33 mouse cellular contexts compared by ENCODE assay signal in the genomic region with DNA sequence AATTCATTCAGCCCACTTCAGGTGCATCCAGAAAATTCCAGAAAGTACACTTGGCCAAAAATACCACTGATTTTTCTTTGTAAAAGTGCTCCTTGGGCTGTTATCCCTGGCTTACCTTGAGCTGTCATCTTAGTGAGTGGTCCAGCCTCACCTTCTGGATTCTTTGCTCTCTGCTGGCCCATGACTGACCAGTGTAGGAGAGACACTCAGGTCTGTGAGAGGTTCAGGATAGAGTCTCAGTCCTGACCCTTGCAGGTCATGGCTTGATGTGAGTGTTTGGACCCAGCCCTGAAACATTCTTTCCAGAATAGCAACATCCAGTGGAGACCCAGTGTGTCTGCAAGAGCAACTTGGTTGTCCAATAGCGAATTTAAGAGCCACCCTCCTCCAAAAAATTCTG.
"Had no signal": no experiment of that assay in that cellular context is flagged by ENCODE, and none has a peak within 500 bp of the region (broad histone marks: within the 10 kb centered on the region; RNA-seq: fewer than 3 reads in every experiment).

No protein-coding gene starts in this region.

- H3K9ac ChIP-seq: heart, embryonic 13.5 days; heart, embryonic 15.5 days; hindbrain, embryonic 12.5 days; hindbrain, embryonic 13.5 days; hindbrain, embryonic 14.5 days; hindbrain, embryonic 15.5 days; intestine, embryonic 15.5 days; kidney, embryonic 15.5 days had no signal

- H3K27ac ChIP-seq: heart, embryonic 13.5 days; heart, embryonic 15.5 days; hindbrain, embryonic 10.5 days; hindbrain, embryonic 12.5 days; hindbrain, embryonic 13.5 days; hindbrain, embryonic 14.5 days; hindbrain, embryonic 15.5 days; hindbrain, postnatal 0 days; intestine, embryonic 15.5 days; kidney, embryonic 15.5 days; kidney, postnatal 0 days; layer of hippocampus, adult 2 months; left cerebral cortex, adult 2 months had no signal

- H3K4me2 ChIP-seq: heart, embryonic 11.5 days; heart, embryonic 13.5 days; heart, embryonic 15.5 days; hindbrain, embryonic 12.5 days; hindbrain, embryonic 13.5 days; hindbrain, embryonic 14.5 days; hindbrain, embryonic 15.5 days; intestine, embryonic 15.5 days; kidney, embryonic 15.5 days had no signal

- H3K9me3 ChIP-seq: heart, embryonic 13.5 days; heart, embryonic 15.5 days; hindbrain, embryonic 10.5 days; hindbrain, embryonic 12.5 days; hindbrain, embryonic 13.5 days; hindbrain, embryonic 15.5 days; intestine, embryonic 15.5 days; kidney, embryonic 15.5 days had no signal

- ATAC-seq: hindbrain, embryonic 16.5 days; hindbrain, postnatal 0 days; inflammation-experienced regulatory T-cells, adult 6 months; intestine, embryonic 15.5 days; intestine, embryonic 16.5 days; intestine, postnatal 0 days had no signal

- H3K4me3 ChIP-seq: heart, embryonic 13.5 days; heart, embryonic 15.5 days; hindbrain, embryonic 10.5 days; hindbrain, embryonic 12.5 days; hindbrain, embryonic 13.5 days; hindbrain, embryonic 15.5 days; intestine, embryonic 15.5 days; kidney, embryonic 15.5 days; layer of hippocampus, adult 2 months; left cerebral cortex, adult 2 months had no signal

- H3K36me3 ChIP-seq: heart, embryonic 13.5 days; heart, embryonic 15.5 days; hindbrain, embryonic 10.5 days; hindbrain, embryonic 12.5 days; hindbrain, embryonic 13.5 days; hindbrain, embryonic 15.5 days; intestine, embryonic 15.5 days; kidney, embryonic 15.5 days had no signal

- H3K4me1 ChIP-seq: heart, embryonic 13.5 days; heart, embryonic 15.5 days; intestine, embryonic 15.5 days; kidney, embryonic 15.5 days had no signal

- DNase-seq: heart, postnatal 10 days; heart, postnatal 36 days; heart, postnatal 4 days; kidney, adult 11 months; kidney, adult 18-20 months; kidney, adult 2 months; kidney, adult 8-10 months; kidney, adult 9 months; kidney, postnatal 10 days; kidney, postnatal 14 days; kidney, postnatal 25 days; kidney, postnatal 36 days; kidney, postnatal 4 days; layer of hippocampus, adult 9-11 months; layer of hippocampus, postnatal 36 days had no signal
